Mouse (Mus musculus) myocyte (in vitro differentiated cells): ENCODE results near the gene Idh3a.

Experiments
- E2F4 ChIP-seq: IDR thresholded peaks from one replicate; pipeline ENCODE4 v1.6.1; 2011; ENCODE audit warnings: mild to moderate bottlenecking, control low read depth, moderate library complexity; ENCODE audit not compliant: insufficient read depth
- POLR2A ChIP-seq: IDR thresholded peaks from one replicate; pipeline ENCODE4 v1.6.1; 2011; ENCODE audit warnings: low read depth, mild to moderate bottlenecking, control low read depth, moderate library complexity; ENCODE audit not compliant: insufficient read length
- TCF12 ChIP-seq: IDR thresholded peaks from one replicate; pipeline ENCODE4 v1.6.1; 2011; ENCODE audit warnings: mild to moderate bottlenecking, control low read depth; ENCODE audit not compliant: poor library complexity, insufficient read depth, severe bottlenecking

- TF ChIP-seq E2F4 (no peak), POLR2A (no peak), TCF12 (no peak)
Measured at GRCm38 (mm10) chr9:54602386-54602785, 16.3 kb downstream of the Idh3a start.
